Mouse (Mus musculus) stomach, embryonic 14.5 days (tissue): ENCODE measurements around the gene Col4a6. TPM values are rescaled to one million over a fixed set of nuclear protein-coding genes. Genes with fewer than 3 reads are reported as not detected.

Experiments
- ATAC-seq: fragments of 200-750 bp; cut with Nextera tagmentation; 2 replicates; pipeline ENCODE4 v1.8.0; 2017; ENCODE audit warnings: low read depth, moderate TSS enrichment; ENCODE audit not compliant: insufficient number of reproducible peaks, insufficient read depth, low FRiP score
- H3K27ac ChIP-seq: fragments of 300-500 bp; sonication (generic); 2 replicates; pipeline ENCODE4 v1.5.1; 2014; ENCODE audit warnings: mild to moderate bottlenecking, low read length, moderate library complexity, mixed read lengths
- H3K27me3 ChIP-seq: fragments of 300-500 bp; sonication (generic); 2 replicates; pipeline ENCODE4 v1.6.1; 2014; ENCODE audit warnings: low read length, control low read depth, mixed read lengths; ENCODE audit not compliant: control insufficient read depth, insufficient read depth
- H3K36me3 ChIP-seq: fragments of 300-500 bp; sonication (generic); 2 replicates; pipeline ENCODE4 v1.6.1; 2014; ENCODE audit warnings: mild to moderate bottlenecking, control low read depth, low read length, moderate library complexity, mixed read lengths; ENCODE audit not compliant: control insufficient read depth, insufficient read depth
- H3K4me1 ChIP-seq: fragments of 300-500 bp; sonication (generic); 2 replicates; pipeline ENCODE4 v1.6.1; 2014; ENCODE audit warnings: low read length, control low read depth, mixed read lengths; ENCODE audit not compliant: control insufficient read depth, insufficient read depth
- H3K4me2 ChIP-seq: fragments of 300-500 bp; sonication (generic); replicated peaks from 2 replicates; pipeline ENCODE4 v1.6.1; 2014; ENCODE audit warnings: low read depth, low read length, control low read depth
- H3K4me3 ChIP-seq: fragments of 300-500 bp; sonication (generic); 2 replicates; pipeline ENCODE4 v1.5.1; 2014; ENCODE audit warnings: low read depth, low read length, control low read depth
- H3K9ac ChIP-seq: fragments of 300-500 bp; sonication (generic); replicated peaks from 2 replicates; pipeline ENCODE4 v1.6.1; 2014; ENCODE audit warnings: low read depth, mild to moderate bottlenecking, control low read depth, low read length, moderate library complexity, mixed read lengths
- H3K9me3 ChIP-seq: fragments of 300-500 bp; sonication (generic); 2 replicates; pipeline ENCODE4 v1.6.1; 2016; ENCODE audit warnings: low read depth, low read length, control low read depth; ENCODE audit not compliant: control insufficient read depth
- WGBS: fragments of 180-500 bp; shearing (Covaris S2); extraction: QIAGEN DNeasy Blood & Tissue Kit; methylation state at CpG from one replicate; pipeline ENCODE4 v1.1.7; 2014; 5-methylcytosine and 5-hydroxymethylcytosine counted together
- polyA plus RNA-seq: library from polyadenylated mRNA; unstranded; fragments of >200 nt; fragmentation: Nextera tagmentation; extraction: Ambion mirVana; gene quantifications from 2 replicates; pipeline ENCODE4 v1.2.1, GENCODE M21; 2014

Col4a6 gene
- polyA plus RNA-seq, 1 experiment from 2014 or later: 9.4 TPM

DNA sequence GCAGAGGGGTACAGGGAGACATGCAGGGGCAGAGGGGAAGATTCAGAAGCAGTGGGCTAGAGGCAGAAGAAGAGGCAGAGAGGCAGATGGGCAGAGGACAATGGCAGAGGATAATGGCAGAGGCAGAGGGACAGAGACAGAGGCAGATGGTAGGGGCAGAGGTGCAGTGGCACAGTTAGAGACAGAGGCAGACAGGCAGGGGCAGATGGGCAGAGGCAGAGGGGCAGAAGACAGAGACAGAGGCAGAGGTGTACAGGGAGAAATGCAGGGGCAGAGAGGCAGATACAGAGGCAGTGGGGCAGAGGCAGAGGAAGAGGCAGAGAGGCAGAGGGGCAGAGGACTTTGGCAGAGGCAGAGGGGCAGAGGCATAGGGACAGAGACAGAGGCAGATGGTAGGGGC, 322.7 kb downstream of the Col4a6 start:
- no peak overlapping the region for H3K27ac ChIP-seq

GRCm38 (mm10) chrX:141150290-141150689, 323.6 kb downstream of the Col4a6 start:
- no peak overlapping the region for H3K4me3 ChIP-seq
- no peaks in the 10 kb centered on the region for H3K27me3 ChIP-seq
- no peak for ATAC-seq

More for the DNA sequence above, 322.7 kb downstream of the Col4a6 start:
- H3K4me2 ChIP-seq: no peak overlapping the region
- no peak overlapping the region for H3K4me3 ChIP-seq
- no peaks in the 10 kb centered on the region for H3K4me1 ChIP-seq
- H3K36me3 ChIP-seq: no peaks in the 10 kb centered on the region
- H3K27me3 ChIP-seq: no peaks in the 10 kb centered on the region
- no peaks in the 10 kb centered on the region for H3K9me3 ChIP-seq
- H3K9ac ChIP-seq: no peak overlapping the region
- ATAC-seq: no peak

GRCm38 (mm10) chrX:141149705-141150104, 324.2 kb downstream of the Col4a6 start:
- Histone ChIP-seq H3K4me1 (no peaks in the 10 kb centered on the region), H3K4me3 (no peak overlapping the region), H3K27me3 (no peaks in the 10 kb centered on the region), H3K36me3 (no peaks in the 10 kb centered on the region), H3K4me2 (no peak overlapping the region), H3K9ac (no peak overlapping the region), H3K9me3 (no peaks in the 10 kb centered on the region), H3K27ac (no peak overlapping the region)
- ATAC-seq: no peak
- 57% methylated on average over 1 of the region's 1 CpGs for WGBS

More at GRCm38 (mm10) chrX:141150290-141150689, 323.6 kb downstream of the Col4a6 start:
- Histone ChIP-seq H3K27ac (no peak overlapping the region), H3K4me1 (no peaks in the 10 kb centered on the region), H3K36me3 (no peaks in the 10 kb centered on the region), H3K4me2 (no peak overlapping the region), H3K9me3 (no peaks in the 10 kb centered on the region), H3K9ac (no peak overlapping the region)

Other genes with a start within 250 kb of the Col4a6 start
- gene Col4a5, start 1.3 kb upstream of the Col4a6 start, polyA plus RNA-seq: 41.9 and 42.9 TPM in 2 replicates